Mouse (Mus musculus) mouse trophoblast stem cell (cell line): ENCODE data around the gene Mrgprh.

Experiments used
- in situ Hi-C, 2 experiments: fragments of 300-500 bp; cut with MseI, MboI; formaldehyde crosslinking; loops; 2 replicates in 1 of 2; 3 replicates in 1 of 2; pipeline ENCODE4 v1.15.1; 2025

Gene Mrgprh

DNA sequence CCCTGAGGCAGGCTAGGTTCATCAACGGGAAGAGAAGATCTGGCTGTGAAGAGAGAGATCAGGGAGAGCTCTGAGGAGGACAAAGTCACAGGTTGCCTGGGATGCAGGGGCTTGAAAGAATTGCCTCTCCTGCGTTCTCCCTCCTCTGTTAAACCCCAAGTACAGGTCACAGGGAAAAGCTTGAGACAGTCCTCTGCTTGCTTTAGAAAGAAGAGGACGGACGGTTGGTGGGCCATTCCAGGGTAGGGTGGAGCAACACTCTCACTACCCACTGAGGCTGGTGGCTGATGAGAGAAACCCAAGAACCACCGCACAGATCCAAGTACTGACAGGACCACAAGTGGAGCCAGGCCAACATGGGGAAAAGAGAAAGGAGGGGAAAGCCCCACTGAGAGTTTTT lies at the start of gene Mrgprh:
Gene Mrgprh, plus strand, starts transcription at position 301 of the 400 bp plus-strand sequence.
- in situ Hi-C loops: no loop called here

DNA sequence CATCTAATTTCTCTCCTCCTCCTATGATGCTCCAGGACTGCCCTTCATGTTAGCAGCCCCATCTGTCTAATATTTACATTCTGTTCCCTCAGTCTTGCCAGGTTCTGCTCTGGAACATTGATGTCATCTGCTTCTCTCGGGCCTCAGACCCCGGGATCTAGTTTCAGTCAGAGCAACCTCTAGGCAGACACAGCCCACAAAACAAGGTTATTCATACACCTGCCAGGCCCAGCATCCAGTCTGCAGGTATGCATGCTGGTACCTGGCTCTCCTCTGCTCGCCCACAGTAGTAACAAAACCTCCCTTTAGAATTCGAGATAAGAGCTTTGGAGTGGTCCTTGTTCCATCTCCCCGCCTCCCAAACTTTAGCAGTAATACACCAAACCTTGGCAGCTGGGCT lies 45.5 kb upstream of the Mrgprh start:
- in situ Hi-C loops: no loop called here

GRCm38 (mm10) chr17:12832231-12832630 lies 43.6 kb upstream of the Mrgprh start:
- in situ Hi-C loops: no loop called here

GRCm38 (mm10) chr17:12832657-12833056 lies 43.2 kb upstream of the Mrgprh start:
- in situ Hi-C loops: no loop called here

- in situ Hi-C loops: no loop called here
Measured at GRCm38 (mm10) chr17:12834317-12834716, 41.5 kb upstream of the Mrgprh start.

GRCm38 (mm10) chr17:12834826-12835225 lies 41.0 kb upstream of the Mrgprh start:
- in situ Hi-C loops: no loop called here

DNA sequence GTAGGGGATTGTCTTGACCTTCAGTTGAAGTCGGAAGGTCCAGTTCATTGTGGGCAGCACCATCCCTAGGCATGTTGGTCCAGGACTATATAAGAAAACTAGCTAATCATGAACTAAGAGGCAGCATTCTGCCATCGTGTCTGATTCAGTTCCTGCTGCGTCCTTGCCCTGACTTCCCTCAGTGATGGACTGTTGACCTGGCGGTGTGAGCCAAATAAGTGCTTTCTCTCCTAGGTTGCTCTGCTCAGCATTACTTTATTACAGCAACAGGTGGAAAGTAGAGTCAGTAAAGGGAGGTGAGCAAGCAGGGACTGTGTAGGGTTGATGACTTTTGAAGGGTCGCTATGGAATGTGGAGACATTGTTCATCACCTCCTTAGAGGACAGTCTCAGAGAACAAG lies 40.1 kb upstream of the Mrgprh start:
- in situ Hi-C loops: no loop called here

GRCm38 (mm10) chr17:12839475-12840267 lies 36.2 kb upstream of the Mrgprh start:
- in situ Hi-C loops: no loop called here

GRCm38 (mm10) chr17:12843826-12844225 lies 32.0 kb upstream of the Mrgprh start:
- in situ Hi-C loops: no loop called here

DNA sequence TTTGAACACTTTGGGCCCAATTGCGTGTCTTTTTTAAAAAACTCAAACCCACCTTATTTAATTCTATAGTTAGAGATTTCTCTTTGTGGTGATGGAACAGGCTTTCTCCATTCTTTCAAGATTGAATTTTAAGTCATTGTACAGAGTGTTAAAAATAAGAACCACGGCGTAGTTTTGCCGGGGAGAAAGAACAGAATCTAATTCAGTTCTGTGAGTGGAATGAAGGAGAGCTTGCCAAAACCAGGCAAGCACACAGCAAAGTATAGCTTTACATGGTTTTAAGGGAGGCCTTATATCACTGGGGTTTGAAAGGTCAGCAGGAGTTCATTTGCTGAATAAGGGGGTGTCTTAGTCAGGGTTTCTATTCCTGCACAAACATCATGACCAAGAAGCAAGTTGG lies 31.3 kb upstream of the Mrgprh start:
- in situ Hi-C loops: no loop called here

- in situ Hi-C loops: no loop called here
Measured at GRCm38 (mm10) chr17:12845862-12846261, 30.0 kb upstream of the Mrgprh start.

GRCm38 (mm10) chr17:12846474-12846873 lies 29.4 kb upstream of the Mrgprh start:
- in situ Hi-C loops: no loop called here

- in situ Hi-C loops: no loop called here
Measured at GRCm38 (mm10) chr17:12847736-12848135, 28.1 kb upstream of the Mrgprh start.

DNA sequence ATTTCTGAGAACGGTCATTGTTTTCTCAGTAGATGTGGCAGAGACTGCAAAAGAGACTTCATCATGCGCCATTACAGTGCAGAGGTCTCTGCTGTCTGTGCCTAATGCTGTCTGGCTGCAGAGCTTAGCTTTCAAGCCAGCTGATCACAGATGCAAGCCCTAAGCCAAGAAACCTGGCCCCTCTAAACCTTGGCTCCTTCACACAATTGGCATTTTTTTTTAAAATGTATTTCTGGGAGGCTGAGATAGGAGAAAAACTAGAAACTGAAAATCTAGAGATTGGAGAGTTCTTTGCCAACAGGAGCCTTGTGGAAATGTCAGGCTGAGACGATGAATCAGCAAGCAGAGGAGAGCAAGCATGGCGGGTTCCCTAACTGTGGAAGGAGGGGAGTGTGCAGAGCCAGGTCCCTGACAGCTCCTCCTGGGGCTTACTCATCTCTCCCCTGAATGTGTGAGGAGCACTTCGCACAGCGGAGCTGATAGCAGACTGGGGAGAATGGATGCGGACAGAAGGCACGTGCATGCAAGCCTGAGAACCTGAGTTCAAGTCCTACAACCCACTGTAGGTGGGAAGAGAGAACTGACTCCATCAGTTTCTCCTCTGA lies 26.0 kb upstream of the Mrgprh start:
- in situ Hi-C loops: no loop called here

DNA sequence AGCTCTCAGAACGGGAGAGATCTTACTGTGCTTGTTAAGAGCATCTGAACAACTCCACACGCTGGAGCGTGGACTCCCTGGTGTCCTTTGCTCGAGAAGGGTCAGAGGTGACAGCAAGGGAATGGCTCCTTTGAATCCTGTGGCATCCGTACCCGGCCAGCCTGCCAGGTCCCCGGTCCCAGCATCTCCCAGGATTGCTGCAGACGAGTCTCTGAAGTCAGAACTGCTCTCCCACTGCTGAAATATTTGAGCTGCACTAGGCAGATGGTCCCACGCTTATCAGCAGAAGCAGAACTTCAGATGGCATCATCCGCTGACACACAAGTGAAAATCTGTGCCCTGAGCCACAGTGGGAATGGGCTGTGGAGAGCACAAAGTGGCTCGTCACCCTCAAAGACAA lies 24.1 kb upstream of the Mrgprh start:
- in situ Hi-C loops: no loop called here

DNA sequence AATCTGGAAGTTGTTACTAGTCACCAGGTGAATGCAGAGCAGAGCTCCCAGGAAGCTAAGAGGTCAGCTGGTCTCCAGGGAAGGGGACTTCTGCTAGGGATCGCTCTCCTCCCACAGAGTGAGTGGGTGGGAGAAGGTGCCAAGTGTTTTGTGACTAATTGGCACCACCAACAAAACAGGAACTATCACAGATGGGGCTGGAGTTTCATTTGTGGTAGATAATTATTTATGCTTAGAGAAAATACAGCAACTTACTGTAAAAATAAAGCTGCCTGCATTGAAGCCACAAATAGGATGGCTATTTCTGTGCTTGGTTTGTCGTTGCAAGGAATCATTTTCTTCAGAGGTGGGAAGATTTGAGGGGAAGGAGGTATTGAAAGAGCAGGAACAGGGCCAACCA lies 22.0 kb upstream of the Mrgprh start:
- in situ Hi-C loops: no loop called here

GRCm38 (mm10) chr17:12854386-12854785 lies 21.4 kb upstream of the Mrgprh start:
- in situ Hi-C loops: no loop called here

DNA sequence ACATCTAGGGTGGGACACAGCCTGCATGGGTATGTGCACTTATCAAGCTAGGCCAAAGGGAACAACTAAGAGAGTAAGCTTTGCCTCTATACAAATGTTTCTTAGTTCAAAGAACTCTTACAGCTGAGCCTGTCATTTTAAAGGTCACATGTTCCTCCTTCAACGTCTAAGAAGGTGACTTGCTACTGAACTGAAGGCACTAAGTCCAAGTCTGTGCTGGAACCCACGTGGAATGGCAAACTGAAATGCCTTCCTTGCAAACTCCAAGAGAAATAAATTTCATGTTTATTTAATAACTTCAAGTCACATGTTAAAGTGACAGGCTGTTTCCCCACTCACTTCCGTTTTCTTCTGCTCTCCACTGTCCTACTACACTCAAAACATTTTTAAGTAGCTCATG lies 18.4 kb upstream of the Mrgprh start:
- in situ Hi-C loops: no loop called here

DNA sequence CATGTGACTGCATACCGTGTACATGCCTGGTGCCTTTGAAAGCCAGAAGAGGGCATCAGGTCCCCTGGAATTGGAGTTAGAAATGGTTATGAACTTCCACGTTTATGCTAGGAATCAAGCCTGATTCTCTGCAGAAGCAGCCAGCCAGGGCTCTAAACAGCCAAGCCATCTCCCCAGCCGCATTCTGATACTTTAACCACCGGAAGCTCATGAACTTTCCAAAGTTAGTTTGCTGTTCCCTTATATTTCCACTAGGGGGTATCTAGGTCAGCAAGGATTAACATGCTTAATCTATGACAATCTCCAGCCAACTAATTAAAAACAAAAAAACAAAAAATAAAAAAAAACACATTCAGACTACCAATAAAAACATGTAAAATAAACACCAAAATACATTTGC lies 17.8 kb upstream of the Mrgprh start:
- in situ Hi-C loops: no loop called here

- in situ Hi-C loops: no loop called here
Measured at GRCm38 (mm10) chr17:12859006-12859520, 16.8 kb upstream of the Mrgprh start.

DNA sequence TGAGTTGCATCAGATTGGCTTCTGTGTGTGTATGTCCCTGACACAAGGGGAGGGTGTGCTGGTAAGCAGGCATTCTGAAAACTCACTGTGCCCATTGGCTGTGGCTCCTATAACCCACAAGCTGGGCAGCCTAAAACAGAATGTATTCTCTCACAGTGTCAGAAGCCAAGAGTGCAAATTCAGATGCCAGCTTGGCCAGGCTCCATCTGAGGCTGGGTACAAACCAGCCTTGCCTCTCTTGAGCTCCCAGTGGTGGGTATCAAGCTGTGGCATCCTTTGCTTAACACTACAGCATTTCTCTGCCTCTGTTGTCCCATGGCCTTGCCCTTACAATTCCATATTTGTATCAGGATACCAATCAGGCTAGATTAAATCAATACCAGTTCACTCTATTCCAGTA lies 11.7 kb upstream of the Mrgprh start:
- in situ Hi-C loops: no loop called here

DNA sequence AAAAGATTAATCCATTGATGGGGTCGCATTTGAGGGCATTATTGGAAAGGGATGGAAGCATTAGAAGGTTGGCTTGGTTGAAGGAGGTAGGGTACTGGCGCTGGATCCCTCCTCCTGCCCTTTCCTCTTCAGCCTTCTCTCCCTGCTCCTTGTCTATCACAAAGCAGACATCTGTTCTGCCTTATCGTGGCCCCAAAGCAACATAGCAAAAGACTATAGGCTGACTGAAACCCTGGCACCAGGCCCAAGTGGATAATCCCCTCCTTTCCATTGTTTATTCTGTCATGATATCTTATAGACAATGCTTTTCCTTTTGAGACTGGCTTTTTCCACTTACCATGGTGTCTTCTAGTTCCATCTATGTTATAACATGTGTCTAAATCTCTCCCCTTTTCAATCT lies 10.4 kb upstream of the Mrgprh start:
- in situ Hi-C loops: no loop called here

DNA sequence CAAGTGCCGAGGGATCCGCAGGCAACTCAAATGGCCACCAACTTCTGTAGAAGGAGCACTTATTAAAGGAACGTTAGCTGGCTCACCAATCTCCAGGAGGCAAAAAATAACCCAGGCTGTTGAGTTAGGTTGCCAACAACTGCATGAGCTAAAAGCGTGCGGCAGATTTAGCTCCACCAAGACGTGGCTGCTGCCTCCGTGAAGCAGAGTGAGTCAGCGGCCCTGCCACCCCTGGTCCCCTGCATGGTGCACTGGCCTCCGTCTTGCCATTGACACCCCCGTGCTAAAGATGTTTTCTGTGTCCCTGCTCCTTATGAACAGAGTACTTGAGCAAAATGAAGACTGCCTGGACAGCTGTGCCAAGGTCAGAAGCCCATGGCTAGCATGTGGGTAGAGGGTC lies 9.0 kb upstream of the Mrgprh start:
- in situ Hi-C loops: no loop called here
